Mouse (Mus musculus): Measurements from ENCODE around the gene Klk10. TPM values are rescaled to one million over a fixed set of nuclear protein-coding genes. Genes with fewer than 3 reads are reported as not detected.

Klk10 gene
- polyA plus RNA-seq, 1 experiment from 2014 or later = not detected

DNA sequence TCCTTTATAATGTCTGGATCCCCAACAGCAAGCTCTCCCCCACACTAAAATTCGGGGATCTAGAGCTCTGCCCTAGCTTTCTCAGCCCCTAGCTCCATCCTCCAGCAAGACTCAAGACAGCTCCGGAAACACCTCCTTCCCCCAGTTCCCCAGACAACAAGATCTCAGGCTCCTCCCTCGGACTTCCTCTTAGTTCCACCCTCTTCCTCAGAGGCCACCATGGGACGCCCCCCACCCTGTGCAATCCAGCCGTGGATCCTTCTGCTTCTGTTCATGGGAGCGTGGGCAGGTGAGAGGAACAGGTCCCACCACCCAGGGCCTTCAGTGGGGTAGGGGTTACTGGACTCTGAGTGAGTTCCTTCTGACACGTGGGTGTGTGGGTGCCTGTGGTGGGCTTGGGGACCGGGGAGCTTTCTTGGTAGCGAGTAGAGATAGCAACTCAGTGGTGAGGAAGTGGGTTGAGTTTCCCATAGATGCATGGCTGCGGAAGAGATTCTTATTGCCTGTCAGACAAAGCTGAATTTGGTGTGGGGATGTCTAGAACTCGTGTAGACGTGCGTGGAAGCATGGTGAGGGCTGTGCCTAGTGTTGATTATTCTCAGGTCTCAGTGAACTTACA lies 17.1 kb downstream of the Klk10 start:
- WGBS (ENCODE audit: insufficient replicate concordance) = 9% methylated on average over 13 of the region's 13 CpGs
- H3K27ac ChIP-seq = no peak overlapping the region
- peak; percentile 44; the same call in 1 of the 2 replicates for ATAC-seq
- H3K9ac ChIP-seq = no peak overlapping the region
- peak overlapping the region; percentile 67 for H3K4me2 ChIP-seq
- H3K4me1 ChIP-seq = peaks cover 7% of the 10 kb centered on the region; the same call in 1 of the 2 replicates
- H3K9me3 ChIP-seq (replicated peaks) = no peaks in the 10 kb centered on the region
- H3K27me3 ChIP-seq (replicated peaks) = peaks cover 37% of the 10 kb centered on the region
- H3K36me3 ChIP-seq = no peaks in the 10 kb centered on the region
- peak overlapping the region; percentile 50 for H3K4me3 ChIP-seq

DNA sequence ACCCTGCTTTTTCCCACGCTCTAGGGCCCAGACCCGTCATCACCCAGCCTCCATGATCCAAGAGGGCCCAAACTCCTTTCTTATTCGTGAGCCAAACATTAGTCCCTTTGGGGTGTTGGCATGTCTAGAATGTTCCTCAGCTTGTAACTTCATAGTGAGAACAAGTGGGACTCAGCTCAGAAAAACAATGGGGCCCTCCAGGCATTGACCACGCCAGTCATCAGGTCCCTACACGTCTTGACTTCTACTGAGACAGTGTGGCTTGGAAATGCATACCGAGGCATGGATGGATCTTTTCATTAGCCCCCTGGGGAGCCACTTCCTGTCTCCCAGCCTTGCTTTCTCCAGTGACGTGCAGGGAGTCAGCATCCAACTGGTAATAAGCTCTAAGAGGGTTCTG lies 19.0 kb downstream of the Klk10 start:
- no peak overlapping the region for H3K27ac ChIP-seq
- WGBS (ENCODE audit: insufficient replicate concordance) = 62% methylated on average over 7 of the region's 7 CpGs
- peaks cover 7% of the 10 kb centered on the region; the same call in 1 of the 2 replicates for H3K4me1 ChIP-seq
- H3K27me3 ChIP-seq (replicated peaks) = peaks cover 36% of the 10 kb centered on the region
- H3K4me3 ChIP-seq = no peak overlapping the region
- no peak for ATAC-seq
- H3K9ac ChIP-seq = no peak overlapping the region
- no peaks in the 10 kb centered on the region for H3K9me3 ChIP-seq (replicated peaks)
- H3K36me3 ChIP-seq = 0 out of 2 replicates have a peak, but pooled peaks cover 3% of the 10 kb centered on the region
- no peak overlapping the region for H3K4me2 ChIP-seq

DNA sequence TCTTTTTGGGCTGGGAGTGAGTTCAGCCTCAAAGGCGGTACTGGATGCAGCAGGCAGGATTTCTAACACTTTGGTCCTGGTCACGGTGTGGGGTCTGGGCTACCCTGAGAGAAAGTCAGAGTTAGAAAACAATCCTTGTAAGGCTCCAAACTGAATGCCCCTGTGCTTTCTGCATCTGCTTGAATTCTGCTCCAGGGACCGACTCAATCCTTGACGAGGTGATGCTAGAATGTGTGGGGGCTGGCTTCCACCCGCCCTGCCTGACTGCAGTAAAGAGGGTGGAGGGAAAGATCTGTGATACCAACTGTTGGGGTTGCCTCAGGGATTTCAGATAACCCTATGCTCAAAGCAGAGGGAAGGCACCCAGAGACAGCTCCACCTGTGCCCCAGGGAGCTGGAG lies 30.2 kb downstream of the Klk10 start, which contains the start of gene Klk7:
TSS of gene Klk7 (plus strand) at position 301 of the 400 bp plus-strand sequence.
- 45% methylated on average over 5 of the region's 5 CpGs for WGBS (ENCODE audit: insufficient replicate concordance)
- Histone ChIP-seq H3K27me3 (replicated peaks) (no peaks in the 10 kb centered on the region), H3K27ac (no peak within 1 kb of the TSS), H3K4me1 (no peaks in the 10 kb centered on the region), H3K4me2 (no peak within 1 kb of the TSS), H3K9ac (no peak within 1 kb of the TSS), H3K4me3 (no peak within 1 kb of the TSS), H3K9me3 (replicated peaks) (no peaks in the 10 kb centered on the region), H3K36me3 (no peaks in the 10 kb centered on the region)
- ATAC-seq = no peak

DNA sequence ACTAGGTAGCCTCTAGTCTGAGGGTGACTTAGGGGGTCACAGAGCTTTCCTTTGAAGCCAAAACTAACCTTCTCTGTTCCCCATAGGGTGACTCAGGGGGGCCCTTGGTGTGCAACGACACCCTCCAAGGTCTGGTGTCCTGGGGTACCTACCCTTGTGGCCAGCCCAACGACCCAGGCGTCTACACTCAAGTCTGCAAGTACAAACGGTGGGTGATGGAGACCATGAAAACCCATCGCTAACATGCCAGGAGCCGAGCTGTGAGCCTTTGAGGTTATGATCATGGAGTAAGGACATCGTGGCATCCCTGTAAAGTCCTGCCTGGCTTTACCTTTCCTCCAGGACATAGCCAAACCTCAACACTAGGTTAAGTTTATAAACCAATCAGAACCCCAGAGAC lies 34.4 kb downstream of the Klk10 start:
- no peak overlapping the region for H3K9ac ChIP-seq
- no peak overlapping the region for H3K4me2 ChIP-seq
- ATAC-seq = no peak
- no peak overlapping the region for H3K4me3 ChIP-seq
- WGBS (ENCODE audit: insufficient replicate concordance) = 71% methylated on average over 7 of the region's 7 CpGs
- no peaks in the 10 kb centered on the region for H3K9me3 ChIP-seq (replicated peaks)
- no peak overlapping the region for H3K27ac ChIP-seq
- H3K4me1 ChIP-seq = no peaks in the 10 kb centered on the region
- no peaks in the 10 kb centered on the region for H3K27me3 ChIP-seq (replicated peaks)
- no peaks in the 10 kb centered on the region for H3K36me3 ChIP-seq

DNA sequence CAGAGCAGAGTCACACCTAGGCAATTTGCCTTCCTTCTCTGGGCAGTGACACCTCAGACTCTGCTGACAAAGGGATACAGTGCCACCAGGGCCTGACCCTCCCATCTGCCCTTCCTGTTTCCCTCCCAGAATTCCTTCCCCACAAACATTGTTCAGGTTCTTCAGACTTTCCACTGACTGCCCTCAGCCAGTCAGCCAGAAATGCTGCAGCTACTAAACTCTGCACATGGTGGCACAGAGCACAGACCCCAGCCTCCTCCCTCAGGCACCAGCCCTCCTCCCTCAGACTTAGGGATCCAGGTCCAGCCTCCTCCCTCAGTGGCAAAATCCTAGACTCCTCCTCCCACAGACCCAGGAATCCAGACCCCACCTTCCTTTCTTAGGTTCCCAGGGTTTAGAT lies 35.9 kb downstream of the Klk10 start:
- H3K27me3 ChIP-seq (replicated peaks) = no peaks in the 10 kb centered on the region
- H3K4me2 ChIP-seq = no peak overlapping the region
- no peak overlapping the region for H3K9ac ChIP-seq
- no peaks in the 10 kb centered on the region for H3K36me3 ChIP-seq
- H3K4me3 ChIP-seq = no peak overlapping the region
- H3K27ac ChIP-seq = no peak overlapping the region
- no peaks in the 10 kb centered on the region for H3K4me1 ChIP-seq
- H3K9me3 ChIP-seq (replicated peaks) = no peaks in the 10 kb centered on the region
- no peak for ATAC-seq

DNA sequence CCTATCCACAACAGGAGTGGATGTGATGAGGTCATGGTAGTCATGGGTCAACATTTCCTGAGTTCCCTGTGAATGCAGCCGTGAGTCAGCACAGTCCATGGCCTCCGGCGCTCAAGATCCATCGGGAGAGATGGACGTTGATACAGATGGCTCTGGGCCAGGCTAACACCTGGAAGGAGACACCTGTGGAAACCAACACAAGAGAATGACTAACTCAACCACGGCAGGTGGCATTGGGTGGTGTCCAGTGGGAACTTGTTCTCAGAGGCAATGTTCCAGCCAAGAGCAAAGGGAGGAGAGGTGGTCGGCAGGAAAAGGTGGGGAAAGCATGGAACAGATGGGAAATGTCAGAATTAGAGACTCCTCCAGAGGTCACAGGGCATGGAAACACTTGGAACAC lies 40.7 kb downstream of the Klk10 start:
- Histone ChIP-seq H3K36me3 (no peaks in the 10 kb centered on the region), H3K27me3 (replicated peaks) (no peaks in the 10 kb centered on the region), H3K4me3 (no peak overlapping the region), H3K9ac (no peak overlapping the region), H3K4me2 (no peak overlapping the region), H3K9me3 (replicated peaks) (no peaks in the 10 kb centered on the region), H3K27ac (no peak overlapping the region), H3K4me1 (no peaks in the 10 kb centered on the region)
- 77% methylated on average over 7 of the region's 7 CpGs for WGBS (ENCODE audit: insufficient replicate concordance)
- no peak for ATAC-seq

DNA sequence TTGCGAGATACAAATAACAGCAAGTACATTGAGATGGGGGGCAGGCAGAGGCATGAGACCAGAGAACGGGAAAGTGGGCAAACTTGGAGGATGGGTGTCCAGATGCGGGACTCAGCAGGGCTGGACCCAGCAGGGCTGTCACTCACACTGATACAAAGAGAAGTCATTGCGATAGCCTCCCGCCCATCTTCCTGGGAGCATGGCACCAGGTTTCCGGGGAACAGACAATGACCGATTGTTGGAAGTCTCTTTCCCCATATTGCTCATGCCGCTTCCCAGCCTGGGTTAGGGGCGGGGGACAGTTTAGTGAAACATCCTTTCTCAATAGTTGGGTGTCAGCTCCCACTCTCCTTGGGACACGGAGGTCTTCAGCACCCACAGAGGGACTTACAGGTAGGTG lies 43.4 kb downstream of the Klk10 start, which contains the start of gene Klk6:
TSS of gene Klk6 (plus strand) at position 301 of the 400 bp plus-strand sequence.
- no peak for ATAC-seq
- no peaks in the 10 kb centered on the region for H3K36me3 ChIP-seq
- no peaks in the 10 kb centered on the region for H3K9me3 ChIP-seq (replicated peaks)
- WGBS (ENCODE audit: insufficient replicate concordance) = 73% methylated on average over 10 of the region's 10 CpGs
- H3K4me3 ChIP-seq = no peak within 1 kb of the TSS
- H3K27ac ChIP-seq = no peak within 1 kb of the TSS
- H3K9ac ChIP-seq = no peak within 1 kb of the TSS
- H3K4me2 ChIP-seq = no peak within 1 kb of the TSS
- no peaks in the 10 kb centered on the region for H3K27me3 ChIP-seq (replicated peaks)
- H3K4me1 ChIP-seq = no peaks in the 10 kb centered on the region

DNA sequence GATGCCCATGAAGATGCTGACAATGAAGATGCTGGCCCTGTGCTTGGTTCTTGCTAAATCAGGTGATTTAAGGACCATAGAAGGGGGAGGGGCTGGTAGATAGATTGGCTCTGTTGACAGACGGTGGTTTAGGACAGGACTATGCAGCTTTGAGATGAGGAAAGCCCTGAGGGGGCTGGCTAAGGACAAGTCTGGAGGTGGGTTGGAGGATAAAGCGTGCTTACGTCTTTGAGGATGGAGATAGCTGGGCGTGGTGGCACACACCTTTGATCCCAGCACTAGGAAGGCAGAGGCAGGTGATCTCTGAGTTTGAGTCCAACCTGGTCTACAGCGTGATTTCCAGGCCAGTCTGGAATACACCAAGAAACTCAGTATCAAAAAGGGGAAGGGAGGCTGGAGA lies 45.2 kb downstream of the Klk10 start:
- Histone ChIP-seq H3K9me3 (replicated peaks) (no peaks in the 10 kb centered on the region), H3K27ac (no peak overlapping the region), H3K4me1 (no peaks in the 10 kb centered on the region), H3K4me3 (no peak overlapping the region), H3K27me3 (replicated peaks) (no peaks in the 10 kb centered on the region), H3K36me3 (no peaks in the 10 kb centered on the region), H3K4me2 (no peak overlapping the region), H3K9ac (no peak overlapping the region)
- 66% methylated on average over 5 of the region's 5 CpGs for WGBS (ENCODE audit: insufficient replicate concordance)
- ATAC-seq = no peak

DNA sequence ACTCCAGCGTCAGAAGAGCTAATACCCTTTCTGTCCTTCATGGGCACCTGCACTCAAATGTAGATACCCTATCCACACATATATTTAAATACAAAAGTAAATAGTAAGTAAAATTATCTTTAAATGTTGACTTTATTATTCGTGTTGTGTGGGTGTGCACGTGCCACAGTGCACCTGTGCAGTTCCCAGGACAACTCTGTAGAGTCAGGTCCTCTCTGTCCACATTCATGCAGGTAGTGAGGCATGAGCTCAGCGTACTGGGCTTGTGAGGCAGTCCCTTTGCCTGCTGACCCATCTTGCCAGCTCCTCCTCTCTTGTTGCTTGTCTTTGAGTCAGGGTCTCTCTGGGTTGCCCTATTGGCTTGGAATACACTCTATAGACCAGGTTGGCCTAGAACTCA lies 46.9 kb downstream of the Klk10 start:
- H3K27ac ChIP-seq = no peak overlapping the region
- H3K9ac ChIP-seq = no peak overlapping the region
- H3K27me3 ChIP-seq (replicated peaks) = no peaks in the 10 kb centered on the region
- H3K4me2 ChIP-seq = no peak overlapping the region
- no peaks in the 10 kb centered on the region for H3K36me3 ChIP-seq
- 55% methylated on average over 4 of the region's 4 CpGs for WGBS (ENCODE audit: insufficient replicate concordance)
- ATAC-seq = no peak
- H3K4me1 ChIP-seq = no peaks in the 10 kb centered on the region
- H3K9me3 ChIP-seq (replicated peaks) = no peaks in the 10 kb centered on the region
- no peak overlapping the region for H3K4me3 ChIP-seq

DNA sequence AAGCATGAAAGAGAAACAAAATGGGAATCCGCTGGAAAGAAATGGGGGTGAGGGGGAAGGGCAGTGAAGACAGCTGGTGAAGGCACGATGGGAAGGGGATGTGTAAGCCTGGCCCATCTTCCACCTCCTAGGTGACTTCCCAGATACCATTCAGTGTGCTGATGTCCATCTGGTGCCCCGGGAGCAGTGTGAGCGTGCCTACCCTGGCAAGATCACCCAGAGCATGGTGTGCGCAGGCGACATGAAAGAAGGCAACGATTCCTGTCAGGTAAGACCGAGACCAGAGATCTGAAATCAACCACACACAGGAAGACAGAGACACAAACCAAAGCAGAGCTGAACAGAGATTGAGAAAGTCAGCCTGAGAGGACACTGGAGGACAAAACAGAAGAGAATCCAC lies 48.2 kb downstream of the Klk10 start:
- no peak overlapping the region for H3K9ac ChIP-seq
- no peaks in the 10 kb centered on the region for H3K27me3 ChIP-seq (replicated peaks)
- 73% methylated on average over 8 of the region's 8 CpGs for WGBS (ENCODE audit: insufficient replicate concordance)
- no peaks in the 10 kb centered on the region for H3K9me3 ChIP-seq (replicated peaks)
- ATAC-seq = no peak
- no peak overlapping the region for H3K27ac ChIP-seq
- no peaks in the 10 kb centered on the region for H3K36me3 ChIP-seq
- H3K4me2 ChIP-seq = no peak overlapping the region
- H3K4me3 ChIP-seq = no peak overlapping the region
- H3K4me1 ChIP-seq = no peaks in the 10 kb centered on the region

Other genes starting within 250 kb of the Klk10 start
- gene Cd33, start 236.6 kb upstream of the Klk10 start, polyA plus RNA-seq (2016; fragmentation: Nextera tagmentation; extraction: Ambion mirVana) = 1.5 and 1.6 TPM in 2 replicates
- gene Zfp658, start 218.8 kb upstream of the Klk10 start, polyA plus RNA-seq (2016; fragmentation: Nextera tagmentation; extraction: Ambion mirVana) = 0.46 and 0.56 TPM in 2 replicates
- 3.4 and 3.5 TPM in 2 replicates for gene Zfp719, start 201.4 kb upstream of the Klk10 start, polyA plus RNA-seq (2016; fragmentation: Nextera tagmentation; extraction: Ambion mirVana)
- gene Zfp819, start 173.9 kb upstream of the Klk10 start, polyA plus RNA-seq (2016; fragmentation: Nextera tagmentation; extraction: Ambion mirVana) = not detected in 2 replicates
- gene Ceacam18, start 146.3 kb upstream of the Klk10 start, polyA plus RNA-seq (2016; fragmentation: Nextera tagmentation; extraction: Ambion mirVana) = not detected in 2 replicates
- gene Siglece, start 120.9 kb upstream of the Klk10 start, polyA plus RNA-seq (2016; fragmentation: Nextera tagmentation; extraction: Ambion mirVana) = 0.79 and 1.6 TPM in 2 replicates
- 5.9 and 8.0 TPM in 2 replicates for gene Ctu1, start 109.0 kb upstream of the Klk10 start, polyA plus RNA-seq (2016; fragmentation: Nextera tagmentation; extraction: Ambion mirVana)
- not detected in 2 replicates for gene Klk14, start 90.6 kb upstream of the Klk10 start, polyA plus RNA-seq (2016; fragmentation: Nextera tagmentation; extraction: Ambion mirVana)
- gene Klk13, start 68.5 kb upstream of the Klk10 start, polyA plus RNA-seq (2016; fragmentation: Nextera tagmentation; extraction: Ambion mirVana) = 0.10 and 0.27 TPM in 2 replicates
- not detected in 2 replicates for gene Klk12, start 12.1 kb upstream of the Klk10 start, polyA plus RNA-seq (2016; fragmentation: Nextera tagmentation; extraction: Ambion mirVana)
- not detected in 2 replicates for gene Klk11, start 6.4 kb upstream of the Klk10 start, polyA plus RNA-seq (2016; fragmentation: Nextera tagmentation; extraction: Ambion mirVana)
- not detected in 2 replicates for gene Klk9, start 10.9 kb downstream of the Klk10 start, polyA plus RNA-seq (2016; fragmentation: Nextera tagmentation; extraction: Ambion mirVana)
- 16.0 and 17.3 TPM in 2 replicates for gene Klk8, start 16.5 kb downstream of the Klk10 start, polyA plus RNA-seq (2016; fragmentation: Nextera tagmentation; extraction: Ambion mirVana)
- not detected in 2 replicates for gene Klk7, start 30.3 kb downstream of the Klk10 start, polyA plus RNA-seq (2016; fragmentation: Nextera tagmentation; extraction: Ambion mirVana)
- not detected in 2 replicates for gene Klk6, start 43.5 kb downstream of the Klk10 start, polyA plus RNA-seq (2016; fragmentation: Nextera tagmentation; extraction: Ambion mirVana)
- not detected in 2 replicates for gene Klk5, start 60.9 kb downstream of the Klk10 start, polyA plus RNA-seq (2016; fragmentation: Nextera tagmentation; extraction: Ambion mirVana)
- gene Klk4, start 100.1 kb downstream of the Klk10 start, polyA plus RNA-seq (2016; fragmentation: Nextera tagmentation; extraction: Ambion mirVana) = not detected in 2 replicates
- gene Klk15, start 152.7 kb downstream of the Klk10 start, polyA plus RNA-seq (2016; fragmentation: Nextera tagmentation; extraction: Ambion mirVana) = not detected in 2 replicates
- not detected in 2 replicates for gene Klk1b8, start 169.6 kb downstream of the Klk10 start, polyA plus RNA-seq (2016; fragmentation: Nextera tagmentation; extraction: Ambion mirVana)
- not detected in 2 replicates for gene Klk1b1, start 185.7 kb downstream of the Klk10 start, polyA plus RNA-seq (2016; fragmentation: Nextera tagmentation; extraction: Ambion mirVana)
- gene Klk1b9, start 195.0 kb downstream of the Klk10 start, polyA plus RNA-seq (2016; fragmentation: Nextera tagmentation; extraction: Ambion mirVana) = not detected in 2 replicates
- gene Klk1b11, start 214.8 kb downstream of the Klk10 start, polyA plus RNA-seq (2016; fragmentation: Nextera tagmentation; extraction: Ambion mirVana) = not detected in 2 replicates
- not detected in 2 replicates for gene Klk1b26, start 231.1 kb downstream of the Klk10 start, polyA plus RNA-seq (2016; fragmentation: Nextera tagmentation; extraction: Ambion mirVana)